Mouse (Mus musculus) left cerebral cortex, adult 8-10 months (tissue): ENCODE results near the gene Arfip1. TPM values are rescaled to one million over a fixed set of nuclear protein-coding genes. Genes with fewer than 3 reads are reported as not detected.
A peak's percentile ranks its signal among the peaks of the same experiment; 100 is the strongest.

ENCODE experiments used
- DNase-seq, 2 experiments: peaks; one replicate each; pipeline ENCODE4 v3.0.0; 2022; ENCODE audit warnings: low spot score in 2 of 2
- total RNA-seq, 4 experiments: library from RNA; stranded (reverse); gene quantifications; 2 replicates each; pipeline ENCODE4 v1.2.4; 2022

Gene Arfip1
- total RNA-seq, 4 experiments from 2014 or later, result 19.3 to 22.5 (median 19.8) TPM

- DNase-seq, result no peak
Observed at GRCm38 (mm10) chr3:84492148-84492547, 90.3 kb downstream of the Arfip1 start.

GRCm38 (mm10) chr3:84488716-84489115 is 93.7 kb downstream of the Arfip1 start:
- DNase-seq, result peak; percentile 13 to 57

GRCm38 (mm10) chr3:84484891-84485290 is 97.5 kb downstream of the Arfip1 start:
- no peak for DNase-seq

- DNase-seq, result no peak
Observed at GRCm38 (mm10) chr3:84484333-84484732, 98.1 kb downstream of the Arfip1 start.

- no peak for DNase-seq
Observed at GRCm38 (mm10) chr3:84482121-84482520, 100.3 kb downstream of the Arfip1 start.

GRCm38 (mm10) chr3:84481104-84481503 is 101.3 kb downstream of the Arfip1 start:
- no peak for DNase-seq

- peak in 1 of 2 experiments; percentile 37 for DNase-seq
Observed at GRCm38 (mm10) chr3:84480006-84480897, 102.2 kb downstream of the Arfip1 start, which contains the start of gene Fhdc1. Gene Fhdc1, minus strand, starts transcription at chr3:84480429.

- peak; percentile 23 to 25 for DNase-seq
Observed at GRCm38 (mm10) chr3:84479293-84480005, 103.0 kb downstream of the Arfip1 start.

- DNase-seq, result no peak
Observed at GRCm38 (mm10) chr3:84478896-84479292, 103.5 kb downstream of the Arfip1 start.

- no peak for DNase-seq
Observed at GRCm38 (mm10) chr3:84478195-84478594, 104.2 kb downstream of the Arfip1 start.

GRCm38 (mm10) chr3:84477498-84477897 is 104.9 kb downstream of the Arfip1 start:
- DNase-seq, result no peak

GRCm38 (mm10) chr3:84474981-84475775 is 107.2 kb downstream of the Arfip1 start:
- DNase-seq, result no peak

- DNase-seq, result no peak
Observed at GRCm38 (mm10) chr3:84474398-84474797, 108.0 kb downstream of the Arfip1 start.

- no peak for DNase-seq
Observed at GRCm38 (mm10) chr3:84472955-84473354, 109.5 kb downstream of the Arfip1 start.

GRCm38 (mm10) chr3:84472527-84472926 is 109.9 kb downstream of the Arfip1 start:
- no peak for DNase-seq

GRCm38 (mm10) chr3:84471146-84471545 is 111.3 kb downstream of the Arfip1 start:
- no peak for DNase-seq

- no peak for DNase-seq
Observed at GRCm38 (mm10) chr3:84468111-84468453, 114.3 kb downstream of the Arfip1 start.

GRCm38 (mm10) chr3:84467419-84468110 is 114.9 kb downstream of the Arfip1 start:
- no peak for DNase-seq

- no peak for DNase-seq
Observed at GRCm38 (mm10) chr3:84465822-84466500, 116.5 kb downstream of the Arfip1 start.

- DNase-seq, result no peak
Observed at GRCm38 (mm10) chr3:84461687-84462086, 120.7 kb downstream of the Arfip1 start.
